Mouse (Mus musculus) heart, embryonic 14.5 days (tissue): Measurements from ENCODE around the gene Gps1. TPM values are rescaled to one million over a fixed set of nuclear protein-coding genes. Genes with fewer than 3 reads are reported as not detected.

Source experiments
- ATAC-seq: fragments of 200-750 bp; cut with Nextera tagmentation; 2 replicates; pipeline ENCODE4 v1.8.0; 2017; ENCODE audit warnings: low read depth, moderate TSS enrichment; ENCODE audit not compliant: insufficient number of reproducible peaks, insufficient read depth, low FRiP score
- H3K27ac ChIP-seq, 2 experiments: fragments of 200-500 bp in 1 of 2; fragments of 300-500 bp in 1 of 2; sonication (generic) in 1 of 2; replicated peaks in 1 of 2; 2 replicates each; pipeline ENCODE4 v1.5.1; 2012 to 2014; ENCODE audit warnings: low read depth in 2 of 2, low read length in 2 of 2, control low read depth in 1 of 2, mild to moderate bottlenecking in 1 of 2, mixed read lengths in 1 of 2; ENCODE audit not compliant: control insufficient read depth in 1 of 2, insufficient read depth in 1 of 2
- H3K27me3 ChIP-seq: fragments of 300-500 bp; sonication (generic); 2 replicates; pipeline ENCODE4 v1.6.1; 2014; ENCODE audit warnings: mild to moderate bottlenecking, low read length, control low read depth; ENCODE audit not compliant: control insufficient read depth, insufficient read depth
- H3K36me3 ChIP-seq: fragments of 300-500 bp; sonication (generic); 2 replicates; pipeline ENCODE4 v1.6.1; 2014; ENCODE audit warnings: mild to moderate bottlenecking, control low read depth, low read length, mixed read lengths; ENCODE audit not compliant: control insufficient read depth, insufficient read depth
- H3K4me1 ChIP-seq, 2 experiments: fragments of 200-500 bp in 1 of 2; fragments of 300-500 bp in 1 of 2; sonication (generic) in 1 of 2; 2 replicates each; pipeline ENCODE4 v1.6.1; 2012 to 2014; ENCODE audit warnings: low read length in 2 of 2, control low read depth in 1 of 2, mixed read lengths in 1 of 2; ENCODE audit not compliant: control insufficient read depth in 2 of 2, insufficient read depth in 2 of 2
- H3K4me2 ChIP-seq: fragments of 300-500 bp; sonication (generic); 2 replicates; pipeline ENCODE4 v1.6.1; 2014; ENCODE audit warnings: mild to moderate bottlenecking, low read length
- H3K4me3 ChIP-seq, 2 experiments: fragments of 200-500 bp in 1 of 2; fragments of 300-500 bp in 1 of 2; sonication (generic) in 1 of 2; 2 replicates each; pipeline ENCODE4 v1.5.1; 2012 to 2014; ENCODE audit warnings: low read length in 2 of 2, mild to moderate bottlenecking in 2 of 2, control low read depth in 1 of 2, low read depth in 1 of 2, moderate library complexity in 1 of 2; ENCODE audit not compliant: control insufficient read depth in 1 of 2, insufficient read depth in 1 of 2
- H3K9ac ChIP-seq: fragments of 300-500 bp; sonication (generic); 2 replicates; pipeline ENCODE4 v1.6.1; 2014; ENCODE audit warnings: mild to moderate bottlenecking, low read length
- H3K9me3 ChIP-seq: fragments of 300-500 bp; sonication (generic); 2 replicates; pipeline ENCODE4 v1.6.1; 2016; ENCODE audit warnings: low read length, control low read depth; ENCODE audit not compliant: control insufficient read depth
- WGBS: fragments of 180-500 bp; shearing (Covaris S2); extraction: QIAGEN DNeasy Blood & Tissue Kit; methylation state at CpG from one replicate; pipeline ENCODE4 v1.1.7; 2014; 5-methylcytosine and 5-hydroxymethylcytosine counted together
- polyA plus RNA-seq: library from polyadenylated mRNA; unstranded; fragments of >200 nt; fragmentation: Nextera tagmentation; extraction: Ambion mirVana; gene quantifications from 2 replicates; pipeline ENCODE4 v1.2.1, GENCODE M21; 2014

Gene Gps1
- polyA plus RNA-seq = 138 and 151 TPM in 2 replicates

GRCm38 (mm10) chr11:120784064-120784791 is at the start of gene Gps1, which contains the start of gene Rfng:
TSS of gene Gps1 (plus strand) at chr11:120784272.
TSS of gene Rfng (minus strand) at chr11:120784207.
- WGBS = under 1% methylated on average over 87 of the region's 107 CpGs
- Histone ChIP-seq H3K27ac (peak within 1 kb of the TSS in 1 of 2 experiments; percentile 69; a peak in 2 of 4 replicates), H3K27me3 (no peaks in the 10 kb centered on the region), H3K9ac (peak within 1 kb of the TSS; percentile 94), H3K36me3 (peaks cover 48% of the 10 kb centered on the region), H3K4me2 (peak within 1 kb of the TSS; percentile 89), H3K9me3 (no peaks in the 10 kb centered on the region), H3K4me1 (peaks cover 11 to 12% of the 10 kb centered on the region in 2 experiments), H3K4me3 (peak within 1 kb of the TSS; percentile 81 to 98)
- ATAC-seq = peak; percentile 80

DNA sequence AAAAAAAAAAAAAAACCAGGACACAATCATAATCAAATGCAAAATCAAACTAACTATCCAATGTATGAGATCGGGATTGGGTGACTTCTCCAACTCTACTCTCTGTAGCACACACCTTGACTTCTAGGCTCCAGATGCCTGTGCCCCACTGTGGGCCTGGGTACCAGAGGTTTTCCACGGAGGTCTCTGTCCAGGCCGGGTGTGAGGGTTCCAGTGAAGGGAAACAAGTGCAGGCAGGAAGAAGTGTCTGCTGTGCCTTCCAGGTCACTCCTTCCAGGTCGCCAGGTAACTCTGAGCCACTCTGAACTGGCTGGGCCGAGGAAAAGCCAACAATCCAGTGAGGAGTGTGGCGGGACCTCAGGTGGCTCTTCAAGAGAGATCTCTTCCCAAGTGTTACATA is 47.6 kb upstream of the Gps1 start:
- Histone ChIP-seq H3K4me1 (peaks cover 2% of the 10 kb centered on the region in 2 experiments; a peak in 1 of 4 replicates), H3K4me2 (no peak overlapping the region), H3K9me3 (no peaks in the 10 kb centered on the region), H3K27ac (no peak overlapping the region), H3K27me3 (0 out of 2 replicates have a peak, but pooled peaks cover 4% of the 10 kb centered on the region), H3K9ac (no peak overlapping the region), H3K36me3 (no peaks in the 10 kb centered on the region), H3K4me3 (no peak overlapping the region)
- no peak for ATAC-seq
- 65% methylated on average over 6 of the region's 6 CpGs for WGBS

DNA sequence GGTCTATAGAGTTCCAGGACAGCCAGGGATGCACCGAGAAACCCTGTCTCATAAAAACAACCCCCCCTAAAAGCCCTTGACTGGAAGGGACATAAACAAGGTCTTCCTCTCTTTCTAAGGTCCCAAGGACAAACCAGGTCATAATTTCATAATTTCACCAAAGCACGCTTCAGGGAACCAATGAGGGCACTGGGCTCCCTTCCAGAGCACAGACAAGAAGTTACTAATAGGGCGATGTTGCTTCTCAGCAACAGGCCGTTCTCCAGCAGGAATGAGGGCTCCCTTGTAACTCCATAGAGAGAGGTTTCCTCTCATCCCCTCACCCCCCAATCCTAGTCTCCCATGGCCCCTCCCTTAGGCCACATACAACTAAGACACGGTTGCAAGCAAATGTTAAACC is 43.1 kb upstream of the Gps1 start:
- WGBS = 88% methylated on average over 5 of the region's 5 CpGs
- Histone ChIP-seq H3K36me3 (no peaks in the 10 kb centered on the region), H3K4me1 (no peaks in the 10 kb centered on the region), H3K27ac (no peak overlapping the region), H3K4me2 (no peak overlapping the region), H3K4me3 (no peak overlapping the region), H3K9ac (no peak overlapping the region), H3K27me3 (0 out of 2 replicates have a peak, but pooled peaks cover 4% of the 10 kb centered on the region), H3K9me3 (no peaks in the 10 kb centered on the region)
- no peak for ATAC-seq

GRCm38 (mm10) chr11:120744121-120744701 is 39.9 kb upstream of the Gps1 start:
- Histone ChIP-seq H3K27me3 (0 out of 2 replicates have a peak, but pooled peaks cover 1% of the 10 kb centered on the region), H3K36me3 (no peaks in the 10 kb centered on the region), H3K9ac (no peak overlapping the region), H3K4me3 (no peak overlapping the region), H3K4me1 (no peaks in the 10 kb centered on the region), H3K27ac (no peak overlapping the region), H3K4me2 (no peak overlapping the region), H3K9me3 (no peaks in the 10 kb centered on the region)
- 72% methylated on average over 7 of the region's 7 CpGs for WGBS
- ATAC-seq = no peak

- Histone ChIP-seq H3K9ac (no peak overlapping the region), H3K9me3 (no peaks in the 10 kb centered on the region), H3K36me3 (no peaks in the 10 kb centered on the region), H3K27me3 (no peaks in the 10 kb centered on the region), H3K4me2 (no peak overlapping the region), H3K27ac (no peak overlapping the region), H3K4me3 (no peak overlapping the region), H3K4me1 (no peaks in the 10 kb centered on the region)
- no peak for ATAC-seq
- WGBS = 82% methylated on average over 4 of the region's 4 CpGs
Measured at GRCm38 (mm10) chr11:120747974-120748373, 36.1 kb upstream of the Gps1 start.

DNA sequence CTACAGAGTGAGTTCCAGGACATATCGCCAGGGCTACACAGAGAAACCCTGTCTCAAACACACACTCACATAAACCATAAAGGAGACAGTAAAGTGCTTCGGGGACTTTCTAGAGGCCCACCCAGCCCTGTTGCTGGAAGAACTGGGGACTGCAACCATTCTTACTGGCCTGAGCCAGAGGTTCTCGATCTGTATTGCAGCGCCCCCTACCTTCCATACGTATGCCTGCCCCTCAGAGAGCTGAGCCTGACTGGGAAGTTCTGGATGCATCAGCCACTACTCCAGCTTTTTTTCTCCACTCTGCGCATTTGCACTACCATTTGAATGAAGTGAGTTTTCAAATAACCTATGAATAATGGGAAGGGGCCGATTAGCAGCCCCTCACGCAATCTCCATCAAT is 34.6 kb upstream of the Gps1 start:
- Histone ChIP-seq H3K27me3 (no peaks in the 10 kb centered on the region), H3K4me2 (no peak overlapping the region), H3K9me3 (no peaks in the 10 kb centered on the region), H3K4me3 (no peak overlapping the region), H3K36me3 (no peaks in the 10 kb centered on the region), H3K27ac (no peak overlapping the region), H3K9ac (no peak overlapping the region), H3K4me1 (no peaks in the 10 kb centered on the region)
- no peak for ATAC-seq
- WGBS = 49% methylated on average over 8 of the region's 8 CpGs

DNA sequence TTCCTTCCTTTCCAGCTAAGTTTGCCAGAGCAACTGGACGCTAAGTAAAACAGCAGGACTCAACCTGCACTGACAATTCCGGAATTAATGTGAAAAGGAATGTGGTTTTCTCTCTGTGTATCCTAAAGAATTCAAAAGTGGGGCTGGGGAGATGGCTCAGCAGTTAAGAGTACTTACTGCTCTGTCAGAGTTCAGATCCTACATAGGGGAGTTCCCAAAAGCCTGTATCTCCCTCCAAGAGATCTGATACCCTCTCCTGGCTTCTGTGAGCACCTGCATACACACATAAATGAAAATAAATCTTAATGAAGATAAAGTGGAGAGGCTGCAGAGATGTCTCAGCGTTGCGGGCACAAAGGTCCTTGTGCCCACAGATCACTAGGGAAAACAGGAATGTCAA is 32.5 kb upstream of the Gps1 start:
- Histone ChIP-seq H3K4me1 (no peaks in the 10 kb centered on the region), H3K9ac (no peak overlapping the region), H3K27me3 (no peaks in the 10 kb centered on the region), H3K27ac (no peak overlapping the region), H3K4me2 (no peak overlapping the region), H3K4me3 (no peak overlapping the region), H3K9me3 (no peaks in the 10 kb centered on the region), H3K36me3 (no peaks in the 10 kb centered on the region)
- WGBS = 68% methylated on average over 4 of the region's 4 CpGs
- no peak for ATAC-seq
